Mouse (Mus musculus) MEL (cell line): ENCODE measurements around the gene Exoc3l2.

Experiments
- CTCF ChIP-seq, 3 experiments: IDR thresholded peaks in 2 of 3; conservative IDR thresholded peaks in 1 of 3; 2 replicates each; pipeline ENCODE4 v1.5.1; 2011 to 2012; ENCODE audit warnings: low read length in 3 of 3, low read depth in 2 of 3, mild to moderate bottlenecking in 2 of 3, improper control_type of control experiment in 1 of 3, inconsistent platforms in 1 of 3, mixed read lengths in 1 of 3, moderate library complexity in 1 of 3; ENCODE audit not compliant: control insufficient read depth in 1 of 3, insufficient read depth in 1 of 3, poor library complexity in 1 of 3, severe bottlenecking in 1 of 3
- ELF1 ChIP-seq: IDR thresholded peaks from 2 replicates; pipeline ENCODE4 v1.6.1; 2014; ENCODE audit warnings: low read depth, mild to moderate bottlenecking, inconsistent platforms, low read length, improper control_type of control experiment, moderate library complexity
- RAD21 ChIP-seq: IDR thresholded peaks from 2 replicates; pipeline ENCODE4 v1.6.1; 2011; ENCODE audit warnings: mild to moderate bottlenecking, low read depth, low read length, improper control_type of control experiment

DNA sequence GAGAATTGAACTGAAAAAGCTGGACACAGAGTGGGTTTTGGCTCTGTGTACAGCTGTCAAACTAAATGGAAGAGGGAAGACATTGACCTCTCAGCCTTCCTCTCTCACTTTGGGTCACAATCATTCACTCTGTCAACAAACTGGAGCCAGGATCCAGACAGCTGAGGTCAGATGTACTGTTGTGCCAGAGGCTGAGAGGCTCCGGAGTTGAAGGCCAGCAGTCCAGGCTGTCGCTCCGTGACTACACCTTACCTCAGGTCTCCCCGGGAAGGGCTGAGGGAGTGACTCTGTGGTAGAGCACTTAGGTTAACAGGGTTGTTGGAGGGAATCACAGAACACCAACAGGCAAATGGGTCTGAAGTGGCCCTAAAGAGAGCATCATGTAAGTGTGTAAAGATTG, 35.2 kb downstream of the Exoc3l2 start:
- no peak for TF ChIP-seq CTCF (IDR thresholded peaks at IDR 0.05 in 2 of 3, conservative IDR thresholded peaks at IDR 0.05 in 1 of 3; ENCODE audit: control insufficient read depth in 1 of 3, insufficient read depth in 1 of 3, low read depth in 2 of 3, low read length in 3 of 3, poor library complexity in 1 of 3, severe bottlenecking in 1 of 3)
- no peak for TF ChIP-seq ELF1
- no peak for TF ChIP-seq RAD21
